Comparison of ENCODE assay signal across 22 mouse cellular contexts in genomic region chr9:120067609-120068008, GRCm38 (mm10). TPM values are rescaled to one million over a fixed set of nuclear protein-coding genes. Genes with fewer than 3 reads are reported as not detected.
"Had no signal": no experiment of that assay in that cellular context is flagged by ENCODE, and none has a peak within 500 bp of the region (broad histone marks: within the 10 kb centered on the region; RNA-seq: fewer than 3 reads in every experiment).

No protein-coding gene starts in this region.

- H3K9me3 ChIP-seq: liver, embryonic 15.5 days; lung, embryonic 15.5 days; megakaryocyte, embryonic 14.5 days; midbrain, embryonic 13.5 days; midbrain, embryonic 15.5 days; neural tube, embryonic 12.5 days had no signal

- H3K9ac ChIP-seq: liver, embryonic 15.5 days; liver, postnatal 0 days; lung, embryonic 15.5 days; midbrain, embryonic 13.5 days; midbrain, embryonic 15.5 days; neural tube, embryonic 12.5 days had no signal

- ATAC-seq: lung, postnatal 0 days; midbrain, embryonic 13.5 days; midbrain, embryonic 15.5 days had no signal

- H3K27ac ChIP-seq: liver, embryonic 15.5 days; lung, embryonic 15.5 days; midbrain, embryonic 13.5 days; midbrain, embryonic 15.5 days; neural tube, embryonic 12.5 days had no signal

- H3K27me3 ChIP-seq: liver, embryonic 15.5 days; lung, embryonic 15.5 days; midbrain, embryonic 13.5 days; midbrain, embryonic 15.5 days; neural tube, embryonic 12.5 days had no signal

- DNase-seq: liver, postnatal 0 days; lung, adult 2 months; lung, postnatal 14 days; right cerebral cortex, postnatal 14 days; thymus, adult 2 months; thymus, postnatal 25 days; thymus, postnatal 4 days had no signal

- H3K4me3 ChIP-seq: liver, embryonic 15.5 days; lung, embryonic 15.5 days; midbrain, embryonic 13.5 days; midbrain, embryonic 15.5 days; neural tube, embryonic 12.5 days had no signal

- H3K4me1 ChIP-seq: lung, embryonic 15.5 days; midbrain, embryonic 13.5 days; midbrain, embryonic 15.5 days; neural tube, embryonic 12.5 days had no signal

- H3K36me3 ChIP-seq: liver, embryonic 15.5 days; lung, embryonic 15.5 days; midbrain, embryonic 13.5 days; midbrain, embryonic 15.5 days; neural tube, embryonic 12.5 days had no signal

- H3K4me2 ChIP-seq: liver, embryonic 15.5 days; lung, embryonic 15.5 days; midbrain, embryonic 13.5 days; midbrain, embryonic 15.5 days; neural tube, embryonic 12.5 days had no signal

RNA-seq across cellular contexts. Expression of gene Ccr8, which starts 24.3 kb away (rescaled TPM):
- total RNA-seq: megakaryocyte progenitor cell, adult 5-6 weeks; midbrain, postnatal 0 days; monocyte, adult 5-6 weeks; neutrophil, adult 5-6 weeks had no signal
- polyA plus RNA-seq: liver, postnatal 0 days; macrophage; midbrain, embryonic 13.5 days; midbrain, embryonic 15.5 days; midbrain, postnatal 0 days; neural tube, embryonic 12.5 days; neural tube, embryonic 14.5 days; testis, adult 2 months; urinary bladder, adult 2 months had no signal

RNA-seq across cellular contexts. Expression of gene Xirp1, which starts 44.2 kb away (rescaled TPM):
- total RNA-seq: megakaryocyte progenitor cell, adult 5-6 weeks; neutrophil, adult 5-6 weeks had no signal
- polyA plus RNA-seq: macrophage; midbrain, embryonic 15.5 days; midbrain, postnatal 0 days had no signal
